Mouse (Mus musculus): Measurements from ENCODE around the gene Ecel1. TPM values are rescaled to one million over a fixed set of nuclear protein-coding genes. Genes with fewer than 3 reads are reported as not detected.

The Ecel1 gene
- polyA plus RNA-seq, 1 experiment from 2014 or later, result 0.94 TPM

DNA sequence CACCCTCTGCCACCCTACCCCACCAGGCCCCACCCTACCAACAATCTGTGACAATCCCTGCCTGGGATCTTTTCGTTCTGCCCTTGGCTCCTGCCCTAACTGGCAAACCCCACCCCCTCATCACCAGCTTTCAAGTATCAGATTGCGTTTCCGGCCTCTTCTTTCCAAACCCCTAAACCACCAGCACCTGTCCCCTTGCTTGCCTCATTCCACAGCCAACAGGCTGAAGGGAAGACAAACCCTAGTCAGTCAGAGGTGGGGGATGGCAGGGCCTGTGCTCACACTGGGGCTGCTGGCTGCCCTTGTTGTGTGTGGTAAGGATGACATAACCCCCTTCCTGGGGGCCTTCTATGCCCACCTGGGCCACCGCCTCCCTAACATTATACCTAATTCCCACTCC is 34.1 kb upstream of the Ecel1 start, which contains the start of gene Chrnd:
Gene Chrnd, plus strand, starts transcription at position 179 of the 400 bp plus-strand sequence.
- 0 out of 2 replicates have a peak, but pooled peaks have one; percentile 46 for ATAC-seq (ENCODE audit: low FRiP score, low TSS enrichment)
- H3K27ac ChIP-seq (ENCODE audit: low read length), result no peak within 1 kb of the TSS; the same call in 1 of the 2 replicates

DNA sequence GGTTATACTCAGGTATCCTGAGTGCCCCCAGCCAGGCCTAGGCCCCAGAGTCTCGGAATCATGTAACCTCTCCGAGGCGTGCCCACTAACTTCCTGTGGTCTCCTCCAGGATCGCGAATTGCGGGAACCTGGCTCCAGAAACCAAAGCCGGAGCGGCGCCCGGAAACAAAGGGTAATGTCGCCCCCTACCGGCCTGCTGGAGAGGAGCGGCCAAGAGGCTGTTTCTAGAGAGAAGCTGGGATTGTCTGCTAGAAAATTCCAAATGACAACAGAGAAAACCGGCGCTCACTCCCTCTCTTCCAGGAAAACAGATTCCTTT is 30.7 kb upstream of the Ecel1 start:
- H3K4me3 ChIP-seq (ENCODE audit: low read length), result peak overlapping the region; percentile 60
- peak overlapping the region; percentile 66 for H3K9ac ChIP-seq (replicated peaks; ENCODE audit: low read length)
- H3K4me2 ChIP-seq (replicated peaks; ENCODE audit: low read depth, low read length), result peak overlapping the region; percentile 97
- H3K36me3 ChIP-seq (ENCODE audit: insufficient read depth, low read length), result no peaks in the 10 kb centered on the region
- peaks cover 15% of the 10 kb centered on the region for H3K4me1 ChIP-seq (ENCODE audit: insufficient read depth, low read length)
- no peaks in the 10 kb centered on the region for H3K9me3 ChIP-seq (ENCODE audit: low read length)
- H3K27ac ChIP-seq (ENCODE audit: low read length), result no peak overlapping the region
- ATAC-seq (ENCODE audit: low FRiP score, low TSS enrichment), result no peak; the same call in 1 of the 2 replicates
- H3K27me3 ChIP-seq (ENCODE audit: insufficient read depth, low read length), result peaks cover 53% of the 10 kb centered on the region
- under 1% methylated on average over 15 of the region's 15 CpGs for WGBS

More for the DNA sequence above, 34.1 kb upstream of the Ecel1 start, which contains the start of gene Chrnd:
- no peaks in the 10 kb centered on the region for H3K9me3 ChIP-seq (ENCODE audit: low read length)
- H3K36me3 ChIP-seq (ENCODE audit: insufficient read depth, low read length), result no peaks in the 10 kb centered on the region
- H3K4me2 ChIP-seq (replicated peaks; ENCODE audit: low read depth, low read length), result no peak within 1 kb of the TSS
- H3K4me3 ChIP-seq (ENCODE audit: low read length), result no peak within 1 kb of the TSS
- peaks cover 21% of the 10 kb centered on the region for H3K27me3 ChIP-seq (ENCODE audit: insufficient read depth, low read length)
- H3K9ac ChIP-seq (replicated peaks; ENCODE audit: low read length), result no peak within 1 kb of the TSS
- WGBS, result 12% methylated on average over 4 of the region's 4 CpGs
- peaks cover 4% of the 10 kb centered on the region; the same call in 1 of the 2 replicates for H3K4me1 ChIP-seq (ENCODE audit: insufficient read depth, low read length)

DNA sequence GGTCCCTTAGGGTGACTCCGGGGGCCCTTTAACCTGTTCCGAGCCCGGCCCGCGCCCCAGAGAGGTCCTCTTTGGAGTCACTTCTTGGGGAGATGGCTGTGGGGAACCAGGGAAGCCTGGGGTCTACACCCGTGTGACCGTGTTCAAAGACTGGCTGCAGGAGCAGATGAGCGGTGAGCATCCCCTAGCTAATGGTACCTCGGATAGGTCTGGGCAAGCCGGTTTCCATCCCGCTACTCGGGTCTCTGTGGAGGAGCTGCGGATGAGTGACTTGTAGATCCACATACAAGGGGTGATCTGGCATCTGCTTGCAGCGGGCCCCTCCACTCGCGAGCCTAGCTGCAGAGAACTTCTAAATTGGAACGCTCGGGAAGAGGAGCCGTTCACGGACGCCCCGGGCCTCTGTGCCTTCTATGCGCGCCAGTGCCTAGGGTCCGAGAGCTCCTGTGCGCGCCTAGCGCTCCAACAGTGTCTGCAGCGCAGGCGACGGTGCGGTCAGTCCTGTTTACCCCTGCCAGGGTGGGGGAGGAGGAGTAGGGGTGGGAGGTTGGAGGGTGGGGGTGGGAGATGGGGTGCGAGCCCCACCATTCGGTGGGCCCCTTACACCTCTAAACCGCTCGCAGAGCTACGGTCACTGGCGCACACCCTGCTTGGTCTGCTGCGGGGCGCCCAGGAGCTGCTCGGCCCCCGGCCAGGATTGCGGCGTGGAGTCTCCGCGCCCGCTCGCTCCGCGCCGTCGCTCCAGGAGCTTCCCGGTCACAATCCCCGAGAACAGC is 30.1 kb upstream of the Ecel1 start:
- H3K27me3 ChIP-seq (ENCODE audit: insufficient read depth, low read length), result peaks cover 55% of the 10 kb centered on the region
- WGBS, result 2% methylated on average over 54 of the region's 54 CpGs
- H3K36me3 ChIP-seq (ENCODE audit: insufficient read depth, low read length), result no peaks in the 10 kb centered on the region
- H3K4me3 ChIP-seq (ENCODE audit: low read length), result peak overlapping the region; percentile 60
- H3K27ac ChIP-seq (ENCODE audit: low read length), result no peak overlapping the region
- H3K4me1 ChIP-seq (ENCODE audit: insufficient read depth, low read length), result peaks cover 15% of the 10 kb centered on the region
- peak overlapping the region; percentile 66 for H3K9ac ChIP-seq (replicated peaks; ENCODE audit: low read length)
- peak overlapping the region; percentile 97 for H3K4me2 ChIP-seq (replicated peaks; ENCODE audit: low read depth, low read length)
- no peaks in the 10 kb centered on the region for H3K9me3 ChIP-seq (ENCODE audit: low read length)
- peak; percentile 14 for ATAC-seq (ENCODE audit: low FRiP score, low TSS enrichment)

DNA sequence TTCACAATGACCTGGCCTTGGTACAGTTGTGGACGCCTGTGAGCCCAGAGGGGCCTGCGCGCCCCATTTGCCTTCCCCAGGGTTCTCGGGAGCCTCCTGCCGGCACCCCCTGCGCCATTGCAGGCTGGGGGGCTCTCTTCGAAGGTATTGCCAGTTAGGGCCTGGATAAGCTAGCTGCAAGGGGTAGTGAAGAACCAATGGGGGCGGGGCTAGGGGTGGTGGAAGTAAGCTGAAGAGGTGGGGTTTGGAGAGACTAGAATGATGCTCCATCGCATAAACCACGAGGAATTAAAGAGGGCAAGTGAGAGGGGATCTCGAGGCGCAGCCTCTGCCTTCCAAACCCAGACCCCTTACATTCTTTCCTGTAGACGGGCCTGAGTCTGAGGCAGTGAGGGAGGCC is 29.2 kb upstream of the Ecel1 start:
- Histone ChIP-seq H3K36me3 (ENCODE audit: insufficient read depth, low read length) (no peaks in the 10 kb centered on the region), H3K9me3 (ENCODE audit: low read length) (no peaks in the 10 kb centered on the region), H3K27ac (ENCODE audit: low read length) (no peak overlapping the region), H3K4me2 (replicated peaks; ENCODE audit: low read depth, low read length) (no peak overlapping the region), H3K27me3 (ENCODE audit: insufficient read depth, low read length) (peaks cover 57% of the 10 kb centered on the region), H3K4me3 (ENCODE audit: low read length) (no peak overlapping the region), H3K4me1 (ENCODE audit: insufficient read depth, low read length) (peaks cover 20% of the 10 kb centered on the region), H3K9ac (replicated peaks; ENCODE audit: low read length) (no peak overlapping the region)
- WGBS, result 16% methylated on average over 13 of the region's 13 CpGs
- no peak for ATAC-seq (ENCODE audit: low FRiP score, low TSS enrichment)

DNA sequence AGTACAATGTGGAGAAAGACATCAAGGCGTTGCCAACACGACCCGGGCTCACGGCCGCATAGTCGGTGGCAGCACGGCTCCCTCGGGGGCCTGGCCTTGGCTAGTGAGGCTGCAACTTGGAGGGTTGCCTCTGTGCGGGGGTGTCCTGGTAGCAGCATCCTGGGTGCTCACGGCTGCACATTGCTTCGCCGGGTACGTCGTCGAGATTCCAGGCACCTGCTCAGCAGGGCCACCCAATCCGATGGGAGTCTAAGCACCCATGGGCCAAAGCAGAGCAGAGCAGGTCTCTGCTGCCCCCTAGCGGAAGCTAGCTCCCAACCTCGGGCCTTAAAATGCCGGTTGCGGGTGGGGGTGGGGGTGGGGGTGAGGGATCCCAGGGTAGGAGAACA is 28.4 kb upstream of the Ecel1 start:
- Histone ChIP-seq H3K36me3 (ENCODE audit: insufficient read depth, low read length) (no peaks in the 10 kb centered on the region), H3K4me2 (replicated peaks; ENCODE audit: low read depth, low read length) (peak overlapping the region; percentile 23; the same call in 1 of the 2 replicates), H3K9ac (replicated peaks; ENCODE audit: low read length) (no peak overlapping the region), H3K4me1 (ENCODE audit: insufficient read depth, low read length) (peaks cover 20% of the 10 kb centered on the region), H3K27me3 (ENCODE audit: insufficient read depth, low read length) (peaks cover 57% of the 10 kb centered on the region), H3K9me3 (ENCODE audit: low read length) (no peaks in the 10 kb centered on the region), H3K4me3 (ENCODE audit: low read length) (no peak overlapping the region), H3K27ac (ENCODE audit: low read length) (no peak overlapping the region)
- ATAC-seq (ENCODE audit: low FRiP score, low TSS enrichment), result 0 out of 2 replicates have a peak, but pooled peaks have one; percentile 18
- WGBS, result 11% methylated on average over 20 of the region's 20 CpGs

DNA sequence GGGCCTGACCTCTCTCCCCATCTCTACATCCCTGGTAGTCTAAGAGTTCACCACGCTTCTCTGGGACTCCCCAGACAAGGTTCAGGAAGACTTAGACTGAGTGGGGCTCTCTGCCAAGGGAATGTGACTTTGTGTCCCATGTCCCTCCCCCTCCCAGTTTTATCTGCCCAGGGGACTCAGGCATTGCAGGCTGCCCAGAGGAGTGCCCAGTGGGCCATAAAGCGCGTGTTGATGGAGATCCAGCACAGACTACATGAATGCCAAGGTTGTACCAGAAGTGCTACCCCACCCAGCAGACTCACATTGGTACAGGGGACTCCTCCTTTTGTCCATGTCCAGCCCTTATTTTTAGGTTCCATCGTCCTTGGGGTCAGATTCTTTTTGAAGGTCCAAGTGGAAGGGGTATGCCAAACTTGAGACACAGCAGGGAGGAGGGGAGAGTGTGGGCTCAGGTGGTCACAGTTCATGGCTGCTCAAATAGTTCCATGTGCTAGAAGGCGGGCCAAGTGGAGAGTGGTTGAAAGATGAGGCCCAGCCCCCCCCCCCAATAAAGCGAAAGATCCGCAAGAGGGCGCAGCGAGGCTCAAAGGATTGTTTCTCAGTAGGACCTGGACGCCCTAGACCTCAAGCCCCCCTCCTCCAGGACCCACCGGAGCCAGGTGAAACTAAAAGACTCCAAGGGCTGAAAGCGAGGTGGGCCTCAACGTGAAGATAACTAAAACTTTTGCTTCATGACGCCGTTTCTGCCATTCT is 27.9 kb upstream of the Ecel1 start:
- peak overlapping the region; percentile 23; the same call in 1 of the 2 replicates for H3K4me2 ChIP-seq (replicated peaks; ENCODE audit: low read depth, low read length)
- H3K27me3 ChIP-seq (ENCODE audit: insufficient read depth, low read length), result peaks cover 58% of the 10 kb centered on the region
- no peak overlapping the region for H3K9ac ChIP-seq (replicated peaks; ENCODE audit: low read length)
- H3K9me3 ChIP-seq (ENCODE audit: low read length), result no peaks in the 10 kb centered on the region
- H3K4me1 ChIP-seq (ENCODE audit: insufficient read depth, low read length), result peaks cover 20% of the 10 kb centered on the region
- 32% methylated on average over 15 of the region's 15 CpGs for WGBS
- no peaks in the 10 kb centered on the region for H3K36me3 ChIP-seq (ENCODE audit: insufficient read depth, low read length)
- no peak overlapping the region for H3K27ac ChIP-seq (ENCODE audit: low read length)
- no peak; the same call in 1 of the 2 replicates for ATAC-seq (ENCODE audit: low FRiP score, low TSS enrichment)
- no peak overlapping the region for H3K4me3 ChIP-seq (ENCODE audit: low read length)

DNA sequence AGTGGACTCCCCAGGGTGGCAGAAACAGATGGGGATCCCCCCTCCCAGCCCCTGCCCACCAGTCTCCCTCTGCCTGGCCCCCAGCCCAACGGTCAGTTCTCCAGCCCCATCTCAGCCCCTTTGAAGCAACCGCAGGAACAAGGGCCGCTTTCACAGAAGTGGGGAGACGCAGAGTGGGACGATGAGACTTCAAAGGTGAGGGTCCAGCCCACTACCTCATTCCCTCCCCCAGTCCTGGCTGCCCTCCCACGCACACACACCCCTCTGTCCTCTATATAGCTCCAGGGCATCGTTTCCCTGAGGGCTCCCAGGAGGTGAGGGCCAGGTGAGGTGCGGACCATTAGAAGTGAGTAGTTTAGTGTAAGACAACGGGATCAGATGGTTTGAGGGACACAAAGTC is 26.7 kb upstream of the Ecel1 start, which contains the start of gene Prss56:
Gene Prss56, plus strand, starts transcription at position 301 of the 400 bp plus-strand sequence.
- no peak within 1 kb of the TSS for H3K27ac ChIP-seq (ENCODE audit: low read length)
- no peaks in the 10 kb centered on the region for H3K36me3 ChIP-seq (ENCODE audit: insufficient read depth, low read length)
- no peak for ATAC-seq (ENCODE audit: low FRiP score, low TSS enrichment)
- no peaks in the 10 kb centered on the region for H3K9me3 ChIP-seq (ENCODE audit: low read length)
- no peak within 1 kb of the TSS for H3K4me2 ChIP-seq (replicated peaks; ENCODE audit: low read depth, low read length)
- WGBS, result 18% methylated on average over 9 of the region's 9 CpGs
- peaks cover 20% of the 10 kb centered on the region for H3K4me1 ChIP-seq (ENCODE audit: insufficient read depth, low read length)
- no peak within 1 kb of the TSS for H3K4me3 ChIP-seq (ENCODE audit: low read length)
- peaks cover 56% of the 10 kb centered on the region for H3K27me3 ChIP-seq (ENCODE audit: insufficient read depth, low read length)
- H3K9ac ChIP-seq (replicated peaks; ENCODE audit: low read length), result no peak within 1 kb of the TSS

DNA sequence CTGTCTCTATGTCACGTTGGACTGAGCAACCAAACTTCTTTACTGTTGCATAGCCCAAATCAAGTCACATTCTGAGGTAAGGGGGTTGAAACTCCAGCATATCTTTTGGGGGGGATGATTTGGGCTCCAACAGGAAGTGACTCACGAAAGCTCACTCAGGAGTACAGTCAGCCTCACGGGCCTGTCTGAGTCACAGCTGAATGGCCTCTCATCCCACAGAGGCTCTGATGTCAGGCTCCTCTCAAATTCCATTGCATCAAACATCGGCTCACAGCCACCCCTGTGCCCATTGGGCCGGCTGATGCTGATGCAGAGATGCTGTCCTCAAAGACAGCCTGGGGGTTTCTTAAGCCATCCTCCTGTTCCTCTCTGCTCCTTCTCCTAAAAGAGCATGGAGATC is 24.6 kb upstream of the Ecel1 start:
- H3K27me3 ChIP-seq (ENCODE audit: insufficient read depth, low read length), result peaks cover 45% of the 10 kb centered on the region
- no peak overlapping the region for H3K4me2 ChIP-seq (replicated peaks; ENCODE audit: low read depth, low read length)
- no peaks in the 10 kb centered on the region for H3K9me3 ChIP-seq (ENCODE audit: low read length)
- ATAC-seq (ENCODE audit: low FRiP score, low TSS enrichment), result no peak
- no peak overlapping the region for H3K4me3 ChIP-seq (ENCODE audit: low read length)
- no peak overlapping the region for H3K9ac ChIP-seq (replicated peaks; ENCODE audit: low read length)
- no peak overlapping the region for H3K27ac ChIP-seq (ENCODE audit: low read length)
- H3K36me3 ChIP-seq (ENCODE audit: insufficient read depth, low read length), result no peaks in the 10 kb centered on the region
- 14% methylated on average over 5 of the region's 5 CpGs for WGBS
- peaks cover 22% of the 10 kb centered on the region for H3K4me1 ChIP-seq (ENCODE audit: insufficient read depth, low read length)

DNA sequence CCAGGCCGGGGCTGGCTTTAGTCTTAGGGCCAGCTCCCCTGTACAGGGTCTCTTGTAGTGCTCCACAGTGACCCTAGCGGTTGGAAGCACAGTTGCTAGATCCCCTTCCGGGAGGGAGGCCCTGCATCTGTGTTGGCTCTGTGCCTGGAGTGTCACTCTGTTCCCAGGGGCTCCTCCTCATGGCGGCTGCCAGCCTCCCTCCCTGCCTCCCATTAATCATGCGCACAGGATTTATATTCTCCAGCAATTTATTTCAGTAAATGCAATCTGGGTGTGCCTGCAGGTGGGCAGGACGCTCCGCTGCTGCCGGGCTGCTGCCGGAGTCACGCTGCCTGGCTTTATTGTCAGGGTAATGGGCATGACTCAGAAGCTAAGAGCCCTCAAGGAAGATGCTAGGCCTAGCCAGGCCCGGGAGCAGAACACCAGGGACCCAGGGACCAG is 19.6 kb upstream of the Ecel1 start:
- Histone ChIP-seq H3K4me3 (ENCODE audit: low read length) (no peak overlapping the region), H3K27me3 (ENCODE audit: insufficient read depth, low read length) (peaks cover 32% of the 10 kb centered on the region), H3K9ac (replicated peaks; ENCODE audit: low read length) (no peak overlapping the region), H3K9me3 (ENCODE audit: low read length) (no peaks in the 10 kb centered on the region), H3K4me2 (replicated peaks; ENCODE audit: low read depth, low read length) (peak overlapping the region; percentile 11), H3K36me3 (ENCODE audit: insufficient read depth, low read length) (no peaks in the 10 kb centered on the region), H3K4me1 (ENCODE audit: insufficient read depth, low read length) (peaks cover 24% of the 10 kb centered on the region), H3K27ac (ENCODE audit: low read length) (no peak overlapping the region)
- peak; percentile 88 for ATAC-seq (ENCODE audit: low FRiP score, low TSS enrichment)
- 2% methylated on average over 11 of the region's 11 CpGs for whole genome bisulfite sequencing
